Mouse (Mus musculus) MEL-GATA-1-ER (cell line): Measurements from ENCODE around the gene Astn1.

Source experiments
- DNase-seq: peaks from one replicate; pipeline ENCODE4 v3.0.0-alpha.2; 2012; ENCODE audit warnings: low read depth; ENCODE audit errors: extremely low read depth

The Astn1 gene

GRCm38 (mm10) chr1:158739132-158739919, 377.3 kb downstream of the Astn1 start:
- no peak for DNase-seq

DNA sequence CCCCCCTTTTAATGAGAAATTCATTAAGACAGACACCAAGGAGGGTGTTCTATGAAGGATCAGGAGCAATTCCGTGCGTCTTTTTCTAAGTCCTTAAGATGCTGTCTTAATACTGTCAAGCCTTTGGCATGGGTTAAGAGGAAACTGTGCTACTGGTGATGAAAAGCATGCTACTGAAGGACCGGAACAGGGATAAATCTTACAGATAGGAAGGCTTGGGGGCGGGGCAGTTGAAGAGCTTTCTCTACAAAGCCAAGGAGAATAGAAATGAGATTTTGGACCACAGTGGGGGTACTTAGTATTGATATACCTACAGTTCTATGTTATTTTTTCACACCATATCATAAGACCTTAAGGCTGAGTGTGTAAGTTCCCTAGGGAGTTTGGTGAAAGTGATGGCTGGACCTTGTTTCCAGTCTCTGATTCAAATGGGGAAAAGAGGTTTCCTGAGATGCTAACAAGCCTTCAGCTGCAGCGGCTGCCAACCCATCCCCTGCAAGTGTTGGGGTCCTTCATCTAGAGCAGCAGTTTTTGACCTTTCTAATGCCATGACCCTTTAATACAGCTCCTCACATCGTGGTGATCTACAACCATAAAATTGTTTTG, 378.2 kb downstream of the Astn1 start:
- DNase-seq = no peak

DNA sequence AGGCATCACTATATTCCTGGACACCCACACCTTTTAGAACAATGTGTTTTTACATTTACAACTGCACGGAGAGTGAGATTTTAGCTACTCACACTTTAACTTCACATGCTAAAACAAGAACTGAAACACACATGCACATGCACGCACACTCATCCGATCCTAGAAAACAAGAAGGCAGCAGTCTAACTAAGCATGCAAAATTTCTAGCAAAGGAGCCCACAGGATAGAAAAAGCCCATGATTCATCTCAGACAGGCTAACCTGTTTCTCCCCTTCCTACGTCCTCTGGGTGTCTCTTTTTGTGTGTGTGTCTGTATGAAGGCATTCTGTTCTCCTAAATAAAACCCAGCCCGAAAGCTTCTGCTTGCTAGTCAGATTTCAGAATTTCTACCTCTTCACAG, 378.9 kb downstream of the Astn1 start:
- no peak for DNase-seq
